Mouse (Mus musculus) cortical plate, adult 2 months (tissue): ENCODE measurements around the gene Nars2.

Experiments
- CTCF ChIP-seq: fragments of 200-500 bp; IDR thresholded peaks from 2 replicates; pipeline ENCODE4 v1.5.1; 2011; ENCODE audit warnings: mild to moderate bottlenecking, control low read depth, low read length; ENCODE audit not compliant: insufficient read depth; ENCODE audit errors: extremely low read depth
- POLR2A ChIP-seq: fragments of 200-500 bp; IDR thresholded peaks from 2 replicates; pipeline ENCODE4 v1.6.1; 2011; ENCODE audit warnings: mild to moderate bottlenecking, low read length, control low read depth; ENCODE audit not compliant: insufficient read depth; ENCODE audit errors: extremely low read depth

- TF ChIP-seq CTCF = no peak
- no peak for TF ChIP-seq POLR2A
Measured at GRCm38 (mm10) chr7:97032412-97032811, 81.1 kb downstream of the Nars2 start.
